Mouse (Mus musculus): ENCODE measurements around the gene Ajap1. TPM values are rescaled to one million over a fixed set of nuclear protein-coding genes. Genes with fewer than 3 reads are reported as not detected.

Gene Ajap1
- total RNA-seq (2021) = 10 to 100 TPM; 41.9 to 46.1 TPM

GRCm38 (mm10) chr4:153482459-153483338 lies at the start of gene Ajap1:
Ajap1 (minus strand) TSS chr4:153482811.
- DNase-seq (ENCODE audit: extremely low spot score in 1 of 2, low spot score in 1 of 2) = peak; percentile 47 to 68

DNA sequence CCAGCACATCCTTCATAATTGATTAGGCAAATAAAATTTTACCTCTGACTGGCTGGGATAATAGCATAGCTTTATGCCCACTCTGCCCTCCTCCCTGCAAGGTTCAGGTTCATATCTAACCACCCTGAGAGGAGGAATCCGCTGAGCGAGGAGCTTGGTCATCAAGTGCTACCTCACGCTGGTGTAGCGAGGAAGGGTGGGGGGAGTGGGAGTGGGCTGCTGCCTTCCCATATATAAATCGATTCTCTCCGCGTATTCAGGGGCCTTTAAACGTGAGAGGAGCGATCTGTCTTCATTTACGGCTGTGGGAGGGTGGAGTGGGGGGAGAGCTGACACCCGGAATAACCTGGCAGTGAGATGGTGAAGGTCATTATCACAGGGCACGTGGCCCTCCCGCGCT lies 47.9 kb upstream of the Ajap1 start:
- no peak for DNase-seq (ENCODE audit: extremely low spot score in 1 of 2, low spot score in 1 of 2)

DNA sequence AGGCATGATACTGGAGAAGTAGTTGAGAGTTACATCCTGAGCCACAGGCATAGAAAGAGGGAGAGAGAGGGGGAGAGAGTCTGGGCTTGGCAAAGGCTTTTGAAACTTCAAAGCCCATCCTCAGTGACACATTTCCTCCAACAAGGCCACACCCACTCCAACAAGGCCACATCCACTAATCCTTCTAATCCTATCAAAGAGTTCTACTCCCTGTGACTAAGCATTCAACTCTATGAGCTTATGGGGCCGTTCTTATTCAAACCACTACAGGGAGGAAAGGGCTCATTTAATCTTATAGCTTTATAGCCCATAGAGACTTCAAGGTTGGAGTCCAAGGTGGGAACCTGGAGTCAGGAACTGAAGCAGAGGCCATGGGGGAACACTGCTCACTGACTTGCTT lies 39.0 kb upstream of the Ajap1 start:
- DNase-seq (ENCODE audit: extremely low spot score in 1 of 2, low spot score in 1 of 2) = no peak

- DNase-seq (ENCODE audit: extremely low spot score in 1 of 2, low spot score in 1 of 2) = no peak
Measured at GRCm38 (mm10) chr4:153519888-153520287, 37.3 kb upstream of the Ajap1 start.

- no peak for DNase-seq (ENCODE audit: extremely low spot score in 1 of 2, low spot score in 1 of 2)
Measured at GRCm38 (mm10) chr4:153519289-153519688, 36.7 kb upstream of the Ajap1 start.

DNA sequence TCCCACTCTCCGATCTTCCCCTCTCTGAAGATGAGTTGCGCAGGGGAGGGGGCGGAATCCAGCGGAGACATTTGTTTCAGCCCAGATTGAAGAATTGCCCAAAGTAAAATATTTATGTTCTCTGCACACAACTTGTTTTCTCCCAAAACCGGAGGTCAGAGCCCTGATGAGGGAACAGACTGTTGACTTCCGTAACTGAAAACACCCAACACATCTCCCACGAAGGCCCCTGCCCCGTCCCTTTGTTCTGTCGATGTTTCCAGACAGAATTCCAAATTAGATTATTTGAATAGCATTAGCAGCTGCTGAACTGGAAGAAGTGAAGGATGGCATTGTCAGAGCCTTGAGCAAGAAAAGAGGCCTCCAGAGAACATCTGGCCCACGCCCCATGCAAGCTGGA lies 33.2 kb upstream of the Ajap1 start:
- DNase-seq (ENCODE audit: extremely low spot score in 1 of 2, low spot score in 1 of 2) = no peak

GRCm38 (mm10) chr4:153514071-153514470 lies 31.5 kb upstream of the Ajap1 start:
- no peak for DNase-seq (ENCODE audit: extremely low spot score in 1 of 2, low spot score in 1 of 2)

DNA sequence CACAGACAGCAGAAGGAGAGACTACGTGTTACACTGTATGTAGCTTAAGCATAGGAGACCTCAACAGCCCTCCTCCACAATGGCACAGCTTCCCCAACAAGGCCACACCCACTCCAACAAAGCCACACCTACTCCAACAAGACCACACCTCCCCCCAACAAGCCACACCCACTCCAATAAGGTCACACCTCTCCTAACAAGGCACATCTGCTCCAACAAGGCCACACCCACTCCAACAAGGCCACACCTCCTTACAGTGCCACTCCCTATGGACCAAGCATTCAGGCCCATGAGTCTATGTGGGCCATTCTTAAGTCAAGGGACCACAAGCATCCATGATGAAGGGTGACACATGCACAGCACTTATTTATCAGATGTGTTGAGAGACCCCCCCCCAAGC lies 28.9 kb upstream of the Ajap1 start:
- no peak for DNase-seq (ENCODE audit: extremely low spot score in 1 of 2, low spot score in 1 of 2)

- DNase-seq (ENCODE audit: extremely low spot score in 1 of 2, low spot score in 1 of 2) = no peak
Measured at GRCm38 (mm10) chr4:153501936-153502335, 19.3 kb upstream of the Ajap1 start.

DNA sequence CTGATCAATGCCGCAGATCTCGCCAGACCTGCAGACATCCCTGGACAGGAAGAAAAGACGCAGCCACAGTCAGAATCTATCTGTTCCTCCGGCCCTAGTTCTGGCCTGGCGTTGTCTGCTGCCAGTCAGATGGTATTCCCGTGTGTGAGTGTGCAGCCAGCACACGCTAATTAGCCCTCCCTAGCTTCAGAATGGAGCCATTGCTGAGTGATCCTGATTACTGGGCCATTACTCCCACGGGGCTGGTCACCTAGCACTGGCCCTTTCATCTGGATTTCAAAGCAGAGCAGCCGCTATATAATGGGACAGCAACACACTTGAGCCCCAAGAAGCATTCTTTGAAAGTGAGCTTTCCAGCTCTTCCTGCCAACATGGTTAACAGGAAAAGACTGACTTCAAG lies 9.8 kb upstream of the Ajap1 start:
- no peak for DNase-seq (ENCODE audit: extremely low spot score in 1 of 2, low spot score in 1 of 2)

DNA sequence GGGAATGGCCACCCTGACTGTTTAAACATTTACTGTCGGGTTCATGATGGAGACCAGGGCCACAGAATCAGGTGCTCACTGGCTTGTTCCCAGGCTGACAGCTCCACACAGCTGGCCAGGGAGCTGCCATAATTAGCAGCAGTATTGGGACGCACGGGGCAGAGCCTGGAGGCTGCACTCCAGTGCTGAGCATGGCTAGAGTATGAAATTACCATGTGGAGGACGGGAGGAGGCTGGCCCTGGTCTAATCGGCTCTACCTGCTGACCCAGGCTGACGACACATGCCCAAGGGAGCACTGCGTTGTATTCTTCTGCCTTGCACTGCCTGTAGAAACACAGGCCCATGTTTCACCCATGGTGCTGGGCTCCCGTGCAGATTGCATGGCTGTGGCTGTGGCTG lies 6.5 kb upstream of the Ajap1 start:
- no peak for DNase-seq (ENCODE audit: extremely low spot score in 1 of 2, low spot score in 1 of 2)

GRCm38 (mm10) chr4:153485913-153486312 lies 3.3 kb upstream of the Ajap1 start:
- no peak for DNase-seq (ENCODE audit: extremely low spot score in 1 of 2, low spot score in 1 of 2)

DNA sequence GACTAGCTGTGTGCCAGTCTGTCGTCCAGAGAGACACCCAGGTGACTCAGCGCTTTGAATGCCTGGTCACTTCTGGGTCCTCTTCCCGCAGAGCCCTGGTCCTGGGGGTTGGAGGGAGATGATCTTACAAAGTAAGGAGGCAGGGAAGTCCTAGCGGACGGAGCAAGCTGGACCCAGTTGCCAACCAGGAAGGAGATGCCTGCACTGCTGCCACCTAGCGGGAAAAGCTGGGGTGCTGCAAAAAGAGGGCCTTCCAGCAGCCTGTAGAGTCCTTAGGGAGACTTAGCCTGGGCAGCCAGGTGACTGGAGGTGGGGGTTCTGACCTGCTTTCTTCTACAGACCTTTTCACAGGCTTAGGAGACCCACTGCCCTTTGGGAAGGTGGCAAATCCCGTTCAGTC lies 1.8 kb upstream of the Ajap1 start:
- peak; percentile 75 to 90 for DNase-seq (ENCODE audit: extremely low spot score in 1 of 2, low spot score in 1 of 2)

GRCm38 (mm10) chr4:153481361-153482234 lies 1.0 kb downstream of the Ajap1 start:
- peak in 1 of 2 experiments; percentile 27 for DNase-seq (ENCODE audit: extremely low spot score in 1 of 2, low spot score in 1 of 2)

- DNase-seq (ENCODE audit: extremely low spot score in 1 of 2, low spot score in 1 of 2) = peak; percentile 58 to 67
Measured at GRCm38 (mm10) chr4:153480551-153481262, 1.9 kb downstream of the Ajap1 start.

GRCm38 (mm10) chr4:153479144-153479543 lies 3.5 kb downstream of the Ajap1 start:
- no peak for DNase-seq (ENCODE audit: extremely low spot score in 1 of 2, low spot score in 1 of 2)

DNA sequence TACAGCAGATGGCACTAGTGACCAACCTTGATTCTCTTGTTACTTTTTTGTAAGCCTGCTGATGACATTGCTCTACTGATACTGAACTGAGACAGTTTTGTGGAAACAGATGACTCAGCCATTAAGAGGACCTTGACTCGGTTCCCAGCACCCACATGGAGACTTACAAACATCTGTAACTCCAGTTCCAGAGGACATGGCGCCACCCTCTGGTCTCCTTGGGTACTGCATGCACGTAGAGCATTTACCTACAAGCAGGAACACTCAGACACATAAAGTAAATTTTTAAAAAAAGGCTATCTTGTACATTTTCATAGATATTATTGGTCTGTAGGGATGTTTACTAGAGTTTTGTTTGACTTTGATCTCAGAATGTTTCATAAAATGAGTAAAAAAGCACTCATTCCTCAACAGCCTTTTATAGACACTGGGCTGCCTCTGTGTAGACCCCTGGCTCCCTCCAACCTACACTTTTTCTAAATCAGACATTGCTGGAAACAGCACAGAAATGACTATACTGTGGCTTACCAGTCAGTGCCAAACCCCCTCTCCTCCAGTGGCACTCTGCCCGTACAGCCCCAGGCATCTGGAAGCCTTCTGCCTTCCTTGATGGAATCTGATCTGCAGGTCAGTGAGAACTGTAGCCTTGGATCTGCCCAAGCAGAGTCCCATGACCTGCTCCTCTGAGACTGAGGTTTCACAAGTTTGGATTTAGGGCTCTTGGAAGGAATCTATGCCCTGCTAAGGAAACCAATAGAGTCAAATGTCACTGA lies 8.9 kb downstream of the Ajap1 start:
- DNase-seq (ENCODE audit: extremely low spot score in 1 of 2, low spot score in 1 of 2) = no peak

- DNase-seq (ENCODE audit: extremely low spot score in 1 of 2, low spot score in 1 of 2) = no peak
Measured at GRCm38 (mm10) chr4:153469712-153470111, 12.9 kb downstream of the Ajap1 start.

GRCm38 (mm10) chr4:153459934-153460333 lies 22.7 kb downstream of the Ajap1 start:
- DNase-seq (ENCODE audit: extremely low spot score in 1 of 2, low spot score in 1 of 2) = no peak

DNA sequence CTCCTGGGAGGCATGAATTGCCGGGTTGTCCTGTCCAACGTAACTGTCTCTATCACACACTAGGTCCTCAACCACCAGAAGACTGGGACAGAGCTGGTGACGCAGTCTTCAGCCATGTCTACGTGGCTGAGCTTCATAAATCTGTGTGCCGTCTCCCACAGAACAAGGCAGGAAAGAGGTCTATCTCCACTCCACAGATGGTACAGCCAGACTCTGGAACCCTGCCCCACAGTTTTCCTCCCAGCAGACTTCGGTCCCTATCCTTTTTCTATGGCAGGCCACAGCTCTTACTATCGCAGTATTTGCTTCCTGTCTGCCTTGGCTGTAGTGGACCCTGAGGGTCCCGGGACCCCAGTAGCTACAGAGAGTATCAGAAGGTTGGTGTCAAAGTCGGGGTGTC lies 23.1 kb downstream of the Ajap1 start:
- no peak for DNase-seq (ENCODE audit: extremely low spot score in 1 of 2, low spot score in 1 of 2)
